Mouse (Mus musculus) thymus, adult 2 months (tissue): ENCODE results near the gene Cish. TPM values are rescaled to one million over a fixed set of nuclear protein-coding genes. Genes with fewer than 3 reads are reported as not detected.

Experiments
- DNase-seq: peaks from one replicate; pipeline ENCODE4 v3.0.0; 2021
- H3K27ac ChIP-seq: fragments of 200-500 bp; 2 replicates; pipeline ENCODE4 v1.5.1; 2012; ENCODE audit warnings: low read length, control low read depth; ENCODE audit not compliant: control insufficient read depth, insufficient read depth
- H3K27me3 ChIP-seq: fragments of 200-500 bp; 2 replicates; pipeline ENCODE4 v1.6.1; 2012; ENCODE audit warnings: mild to moderate bottlenecking, low read length, moderate library complexity, mixed read lengths; ENCODE audit not compliant: control insufficient read depth, insufficient read depth
- H3K36me3 ChIP-seq: fragments of 200-500 bp; 2 replicates; pipeline ENCODE4 v1.6.1; 2012; ENCODE audit warnings: mild to moderate bottlenecking, low read length, moderate library complexity; ENCODE audit not compliant: control insufficient read depth, insufficient read depth
- H3K4me1 ChIP-seq: fragments of 200-500 bp; replicated peaks from 2 replicates; pipeline ENCODE4 v1.6.1; 2012; ENCODE audit warnings: low read length; ENCODE audit not compliant: control insufficient read depth, insufficient read depth
- H3K4me3 ChIP-seq: fragments of 200-500 bp; 2 replicates; pipeline ENCODE4 v1.5.1; 2012; ENCODE audit warnings: mild to moderate bottlenecking, low read length, control low read depth, moderate library complexity; ENCODE audit not compliant: control insufficient read depth, insufficient read depth
- CTCF ChIP-seq: fragments of 200-500 bp; IDR thresholded peaks from 2 replicates; pipeline ENCODE4 v1.5.1; 2012; ENCODE audit warnings: mild to moderate bottlenecking, control low read depth, low read length, moderate library complexity, borderline replicate concordance; ENCODE audit not compliant: control insufficient read depth, poor library complexity, insufficient read depth; ENCODE audit errors: extremely low read depth
- POLR2A ChIP-seq: fragments of 200-500 bp; IDR thresholded peaks from 2 replicates; pipeline ENCODE4 v1.6.1; 2012; ENCODE audit warnings: mild to moderate bottlenecking, low read length, control low read depth, moderate library complexity; ENCODE audit not compliant: control insufficient read depth, poor library complexity, insufficient read depth; ENCODE audit errors: extremely low read depth
- WGBS: fragments of 180-500 bp; shearing (Covaris S2); methylation state at CpG from one replicate; pipeline ENCODE4 v1.1.7; 2018; 5-methylcytosine and 5-hydroxymethylcytosine counted together
- polyA plus RNA-seq: library from polyadenylated mRNA; depleted of rRNA; stranded (reverse); fragments of >200 nt; gene quantifications from 2 replicates; pipeline ENCODE4 v1.2.3, GENCODE M21; 2012

Gene Cish
- polyA plus RNA-seq, 1 experiment = 39.6 TPM

GRCm38 (mm10) chr9:107300224-107300973 is 4.6 kb downstream of the Cish start:
- H3K4me1 ChIP-seq = peaks cover 13% of the 10 kb centered on the region
- H3K27ac ChIP-seq = no peak overlapping the region
- H3K4me3 ChIP-seq = no peak overlapping the region
- TF ChIP-seq POLR2A (no peak), CTCF (no peak)
- WGBS = 94% methylated on average over 30 of the region's 30 CpGs
- H3K27me3 ChIP-seq = no peaks in the 10 kb centered on the region; the same call in 1 of the 2 replicates
- no peak for DNase-seq
- no peaks in the 10 kb centered on the region for H3K36me3 ChIP-seq

DNA sequence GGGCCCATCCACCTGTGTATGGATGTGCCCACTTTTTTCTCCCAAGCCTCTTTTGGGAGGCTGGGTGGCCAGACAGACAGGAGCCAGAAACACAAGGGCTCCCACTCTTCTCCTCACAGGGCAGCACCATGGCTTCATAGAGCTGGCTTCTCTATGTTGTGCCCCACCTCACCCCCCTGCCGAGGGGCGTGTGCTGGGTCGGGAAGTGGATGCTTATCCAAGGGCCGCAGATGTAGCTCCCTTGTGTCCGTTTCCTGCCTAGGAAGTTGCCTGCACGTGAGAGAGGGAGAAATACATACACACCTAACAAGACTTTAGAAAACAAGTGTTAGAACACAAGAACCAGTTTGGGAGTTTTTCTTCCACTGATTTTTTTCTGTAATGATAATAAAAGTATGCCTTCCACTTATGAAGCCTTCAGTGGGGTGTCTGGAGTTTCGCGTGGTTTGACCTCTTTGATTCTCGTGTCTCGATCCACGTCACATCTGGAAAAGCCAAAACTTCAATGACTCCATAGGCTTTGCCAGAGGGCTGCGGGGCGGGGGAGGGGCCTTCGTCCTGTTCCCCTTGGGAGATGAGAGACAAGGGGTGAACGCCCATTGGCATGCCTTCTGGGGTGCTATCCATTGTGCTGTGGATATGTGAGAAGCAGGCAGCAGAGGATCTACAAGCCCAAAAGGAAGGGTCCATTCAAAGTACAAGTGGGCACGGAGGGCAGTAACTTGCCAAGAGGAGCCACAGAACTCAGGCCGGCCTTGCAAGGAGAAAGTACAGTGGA is 5.9 kb downstream of the Cish start:
- Histone ChIP-seq H3K4me1 (peaks cover 15% of the 10 kb centered on the region), H3K4me3 (no peak overlapping the region), H3K36me3 (no peaks in the 10 kb centered on the region), H3K27ac (no peak overlapping the region), H3K27me3 (no peaks in the 10 kb centered on the region; the same call in 1 of the 2 replicates)
- DNase-seq = no peak
- no peak for TF ChIP-seq POLR2A
- TF ChIP-seq CTCF = no peak
- 94% methylated on average over 17 of the region's 17 CpGs for WGBS

GRCm38 (mm10) chr9:107302592-107302991 is 6.8 kb downstream of the Cish start:
- Histone ChIP-seq H3K27me3 (no peaks in the 10 kb centered on the region), H3K4me1 (peaks cover 10% of the 10 kb centered on the region; the same call in 1 of the 2 replicates), H3K27ac (no peak overlapping the region), H3K36me3 (no peaks in the 10 kb centered on the region), H3K4me3 (no peak overlapping the region)
- WGBS = 92% methylated on average over 7 of the region's 7 CpGs
- no peak for TF ChIP-seq CTCF
- no peak for TF ChIP-seq POLR2A
- DNase-seq = no peak

DNA sequence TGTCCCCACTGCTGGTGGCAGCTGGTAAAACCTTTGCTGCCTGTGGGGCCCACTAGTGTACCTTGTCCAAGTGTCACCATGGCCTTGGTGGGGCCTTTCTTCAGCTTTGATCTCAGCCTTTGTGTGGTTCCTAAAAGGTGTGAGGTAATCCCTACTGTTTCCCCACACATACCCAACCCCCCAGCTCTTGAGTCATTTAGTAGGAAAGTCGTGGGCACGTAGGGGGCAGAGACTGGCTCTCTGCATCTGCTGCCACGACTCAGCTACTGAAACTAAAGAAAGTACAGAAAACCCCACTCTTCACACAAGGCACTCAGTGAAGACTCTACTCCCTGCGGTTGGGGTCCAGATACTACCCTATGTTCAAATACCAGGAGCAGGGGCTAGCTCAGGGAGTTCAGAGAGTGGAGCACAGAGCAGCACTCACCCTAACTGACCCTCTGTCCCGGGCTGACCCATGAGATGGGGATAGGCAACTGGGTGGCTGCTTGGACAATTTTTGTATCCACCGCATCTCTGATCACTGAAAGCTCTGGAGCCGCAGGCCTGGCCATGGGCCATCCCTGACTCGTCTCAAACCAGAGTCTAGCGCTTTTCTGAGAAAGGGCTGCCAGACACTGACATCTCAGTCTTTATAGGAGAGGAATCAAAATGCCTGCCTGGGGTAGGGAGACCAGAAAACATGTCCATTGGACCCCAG is 7.4 kb downstream of the Cish start:
- Histone ChIP-seq H3K27me3 (no peaks in the 10 kb centered on the region), H3K4me1 (peaks cover 12% of the 10 kb centered on the region; the same call in 1 of the 2 replicates), H3K27ac (no peak overlapping the region), H3K4me3 (no peak overlapping the region), H3K36me3 (no peaks in the 10 kb centered on the region)
- DNase-seq = no peak
- 76% methylated on average over 9 of the region's 9 CpGs for WGBS
- TF ChIP-seq POLR2A (no peak), CTCF (no peak)

- H3K27ac ChIP-seq = no peak overlapping the region
- TF ChIP-seq POLR2A = no peak
- no peak for TF ChIP-seq CTCF
- peaks cover 12% of the 10 kb centered on the region; the same call in 1 of the 2 replicates for H3K4me1 ChIP-seq
- 90% methylated on average over 5 of the region's 5 CpGs for WGBS
- H3K36me3 ChIP-seq = no peaks in the 10 kb centered on the region
- no peak overlapping the region for H3K4me3 ChIP-seq
- no peaks in the 10 kb centered on the region for H3K27me3 ChIP-seq
- DNase-seq = no peak
Observed at GRCm38 (mm10) chr9:107303900-107304299, 8.1 kb downstream of the Cish start.

GRCm38 (mm10) chr9:107304383-107304782 is 8.6 kb downstream of the Cish start:
- Histone ChIP-seq H3K4me1 (peaks cover 12% of the 10 kb centered on the region; the same call in 1 of the 2 replicates), H3K36me3 (no peaks in the 10 kb centered on the region), H3K4me3 (no peak overlapping the region), H3K27me3 (no peaks in the 10 kb centered on the region), H3K27ac (no peak overlapping the region)
- 94% methylated on average over 3 of the region's 3 CpGs for WGBS
- TF ChIP-seq CTCF (no peak), POLR2A (no peak)
- DNase-seq = no peak
